Mouse (Mus musculus) ovary, adult 10 weeks (tissue): Measurements from ENCODE around the gene Trim80. TPM values are rescaled to one million over a fixed set of nuclear protein-coding genes. Genes with fewer than 3 reads are reported as not detected.

Source experiments
- polyA plus RNA-seq: library from polyadenylated mRNA; stranded (reverse); fragments of 350-450 nt; fragmentation: Illumina TruSeq; extraction: RNeasy Lipid Tissue Mini Kit (QIAGEN cat#74804); gene quantifications from one replicate; pipeline ENCODE4 v1.2.3, GENCODE M21; 2014

Gene Trim80
- not detected for polyA plus RNA-seq

DNA sequence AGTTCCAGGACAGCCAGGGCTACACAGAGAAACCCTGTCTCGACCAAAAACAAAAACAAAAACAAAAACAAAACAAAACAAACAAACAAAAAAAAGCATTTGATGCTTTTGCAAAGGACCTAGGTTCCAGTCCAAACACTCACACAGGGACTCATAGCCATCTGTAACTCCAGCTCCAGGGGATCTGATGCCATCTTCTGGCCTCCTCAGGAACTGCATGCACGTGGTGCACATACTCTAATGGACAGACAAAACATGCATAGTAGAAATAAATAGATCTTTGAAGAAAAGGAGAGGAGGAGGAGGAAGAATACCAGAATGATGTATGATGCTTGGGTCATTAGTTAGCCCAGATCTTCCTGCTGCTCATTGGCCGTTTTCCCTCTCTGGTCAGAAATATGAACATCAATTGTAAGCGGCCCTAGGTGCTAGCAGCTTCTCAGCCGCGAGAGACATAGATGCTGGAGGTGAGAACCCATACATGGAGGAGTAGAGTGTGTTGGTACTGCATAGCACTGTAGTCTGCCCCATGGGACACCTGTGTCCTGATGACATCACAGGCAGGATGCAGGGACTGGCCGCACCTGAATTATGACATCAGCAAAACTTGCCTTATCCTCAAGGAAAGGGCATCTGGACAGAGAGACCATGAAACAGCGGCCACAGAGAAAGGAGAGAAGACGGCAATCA is at the start of gene Trim80:
TSS of gene Trim80 (plus strand) at position 640 of the 690 bp plus-strand sequence.

DNA sequence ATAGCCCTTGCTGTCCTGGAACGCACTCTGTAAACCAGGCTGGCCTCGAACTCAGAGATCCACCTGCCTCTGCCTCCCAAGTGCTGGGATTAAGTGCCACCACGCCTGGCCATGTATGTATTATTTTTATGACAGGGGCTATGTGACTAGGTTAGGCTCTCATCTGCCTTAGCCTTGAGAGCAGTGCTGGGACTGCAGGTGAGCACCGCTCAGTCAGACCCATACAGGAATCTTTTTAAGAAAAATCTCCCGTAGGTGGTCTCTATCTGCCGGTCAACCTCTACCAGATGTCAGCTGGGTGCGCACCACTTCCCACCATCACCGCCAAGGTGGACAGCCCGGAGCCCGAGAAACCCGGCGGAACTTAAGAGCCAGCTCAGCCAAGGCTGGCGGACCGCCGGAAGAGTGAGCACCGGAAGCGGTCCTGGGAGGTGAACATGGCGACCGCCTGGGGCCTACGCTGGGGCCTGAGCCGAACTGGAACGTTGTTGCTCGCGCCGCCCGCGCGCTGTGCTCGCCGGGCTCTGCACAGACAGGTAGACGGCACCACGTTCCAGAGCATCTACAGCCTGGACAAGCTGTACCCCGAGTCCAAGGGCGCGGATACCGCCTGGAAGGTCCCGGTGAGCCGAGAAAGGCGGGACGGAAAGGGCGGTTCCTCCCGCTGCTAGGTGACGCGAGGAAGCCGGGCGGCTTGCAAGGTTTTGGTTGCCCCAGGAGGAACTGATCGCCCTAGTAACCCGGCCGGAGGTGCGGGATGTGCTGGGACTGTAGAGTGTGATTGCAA is 36.8 kb upstream of the Trim80 start, which contains the start of gene Mrpl58:
TSS of gene Mrpl58 (plus strand) at position 415 of the 787 bp plus-strand sequence.

DNA sequence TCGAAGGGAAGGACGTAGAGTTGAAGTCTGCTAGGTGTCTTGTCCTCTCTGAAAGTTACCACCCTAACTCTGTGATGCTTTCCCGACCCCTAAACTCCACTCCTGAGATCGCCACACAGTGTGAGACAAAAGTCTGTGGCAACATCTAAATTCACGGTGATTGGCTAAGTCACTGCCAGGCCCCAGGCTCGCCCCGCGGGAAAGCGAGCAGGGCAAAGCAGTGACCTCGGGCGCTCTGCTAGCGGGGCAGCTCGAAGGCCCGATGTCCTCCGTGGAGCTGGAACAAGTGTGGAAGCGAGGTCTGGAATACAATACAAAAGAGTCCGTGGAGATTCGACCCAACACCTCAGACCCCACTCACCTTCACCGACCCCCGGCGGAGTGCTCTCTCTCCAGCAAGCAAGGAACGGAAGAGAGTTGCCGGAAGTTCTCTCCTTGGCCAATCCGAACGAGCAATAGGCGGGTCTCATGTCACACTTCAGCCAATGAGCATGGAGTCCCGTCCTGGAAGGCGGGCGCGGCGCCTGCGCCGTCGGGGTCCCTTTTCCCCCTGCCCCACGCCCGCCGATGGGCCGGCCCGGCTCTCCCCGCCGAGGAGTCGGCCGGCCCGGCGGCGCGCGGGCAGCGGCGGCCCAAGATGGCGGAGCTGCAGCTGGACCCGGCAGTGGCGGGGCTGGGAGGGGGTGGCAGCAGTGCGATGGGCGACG is 20.7 kb upstream of the Trim80 start, which contains the start of the genes Atp5h and Kctd2:
TSS of gene Atp5h (minus strand) at position 432 of the 707 bp plus-strand sequence.
TSS of gene Kctd2 (plus strand) at position 598 of the 707 bp plus-strand sequence.

DNA sequence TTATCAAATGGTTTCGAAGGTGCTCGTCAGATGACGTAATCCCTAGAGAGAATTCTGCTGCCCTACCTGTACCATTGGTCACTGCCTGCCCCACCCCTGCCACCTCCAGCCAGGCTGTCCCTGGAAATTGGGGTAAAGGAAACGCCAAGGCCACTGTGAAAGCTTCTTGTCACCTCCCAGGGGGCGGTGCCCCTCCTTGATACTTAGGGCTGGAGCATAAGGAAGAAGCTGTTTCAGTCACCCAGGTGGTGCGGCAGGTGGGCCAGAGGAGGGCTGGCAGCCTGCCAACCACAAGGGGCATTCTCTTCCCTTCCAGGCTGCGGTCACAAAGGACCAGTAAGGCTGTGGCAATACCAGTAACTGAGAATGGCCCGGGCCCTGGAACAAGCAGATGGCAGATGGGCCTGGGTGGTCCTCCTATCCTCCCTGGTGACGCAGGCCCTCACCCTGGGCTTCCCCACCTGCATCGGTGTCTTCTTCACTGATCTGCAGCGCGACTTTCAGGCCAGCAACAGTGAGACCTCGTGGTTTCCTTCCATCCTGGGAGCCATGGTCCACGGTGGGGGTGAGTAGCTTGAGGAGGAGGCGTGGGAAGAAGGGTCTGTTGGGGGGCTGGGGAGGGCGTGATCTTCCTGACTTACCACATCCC is 22.0 kb downstream of the Trim80 start, which contains the start of gene Slc16a5:
TSS of gene Slc16a5 (plus strand) at position 232 of the 649 bp plus-strand sequence.

DNA sequence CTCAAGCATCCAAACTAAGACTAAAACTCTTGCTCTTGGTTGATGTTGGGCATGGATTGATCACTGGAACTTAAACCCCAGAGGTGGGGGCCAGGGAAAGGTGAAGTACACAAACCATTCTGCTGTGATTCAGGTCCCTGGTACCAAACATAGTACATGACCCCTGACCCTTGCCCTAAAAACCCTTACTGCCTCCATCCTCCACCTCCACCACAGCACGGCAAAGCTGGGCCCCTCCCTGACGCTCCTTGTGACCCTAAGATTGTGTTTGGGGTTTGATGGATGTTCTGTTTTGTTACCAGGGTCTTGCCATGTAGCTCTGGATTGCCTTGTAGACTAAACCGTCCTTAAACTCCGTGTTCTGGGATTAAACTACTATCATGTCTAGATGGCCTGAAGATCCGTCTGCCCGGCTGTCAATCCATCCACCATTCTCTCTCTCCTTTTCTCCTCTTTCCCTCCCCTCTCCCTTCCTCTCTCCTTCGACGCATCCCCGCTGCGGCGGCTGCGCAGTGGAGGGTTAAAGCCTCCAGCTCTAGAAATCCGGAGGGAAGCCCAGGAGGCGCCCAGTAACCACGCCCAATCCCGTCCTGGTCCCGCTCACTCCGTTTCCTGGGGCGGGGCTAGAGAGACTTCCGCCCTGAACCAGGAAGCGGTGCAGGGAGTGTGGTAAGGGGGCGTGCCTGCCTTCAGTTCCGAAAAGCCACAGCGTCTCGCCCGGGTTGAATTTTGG is 34.8 kb downstream of the Trim80 start, which contains the start of gene Armc7:
TSS of gene Armc7 (plus strand) at position 643 of the 733 bp plus-strand sequence.

DNA sequence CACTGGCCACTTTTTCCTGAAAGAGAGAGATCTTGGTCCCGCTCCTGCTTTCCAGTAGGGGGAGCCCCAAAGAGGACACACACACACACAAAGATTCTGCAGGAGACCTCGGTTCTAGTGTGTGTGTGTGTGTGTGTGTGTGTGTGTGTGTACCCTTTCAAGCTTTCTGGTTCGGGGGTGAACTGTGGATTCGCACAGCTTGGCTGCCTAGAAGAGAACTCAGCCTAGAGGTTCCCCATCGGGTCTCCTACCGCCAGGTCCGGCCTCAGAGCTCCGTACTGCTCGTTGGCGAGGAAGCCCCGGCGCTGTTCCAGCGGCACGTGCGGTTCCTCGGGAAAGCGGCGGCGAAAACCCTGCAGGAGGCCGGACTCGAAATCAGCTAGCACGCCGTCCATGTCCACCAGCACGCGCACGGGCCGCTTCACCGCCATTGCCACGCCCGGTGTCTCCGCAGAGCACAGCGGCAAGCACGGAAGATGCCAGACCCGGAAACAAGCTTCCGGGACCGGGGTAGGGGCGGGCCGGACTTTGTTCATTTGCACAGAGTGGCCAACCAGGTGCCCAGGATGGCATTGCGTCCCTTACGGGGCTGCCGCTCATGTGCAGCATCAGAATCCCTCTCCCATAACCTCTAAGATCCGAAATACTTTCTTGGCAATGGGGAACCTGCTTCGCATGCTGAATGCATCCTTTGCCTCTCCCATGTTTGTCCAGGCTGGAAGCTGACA is 51.2 kb downstream of the Trim80 start, which contains the start of gene Nt5c:
TSS of gene Nt5c (minus strand) at position 507 of the 728 bp plus-strand sequence.

Other genes starting within 250 kb of the Trim80 start
- gene Grin2c, start 173.3 kb upstream of the Trim80 start, polyA plus RNA-seq = not detected
- 11.9 TPM for gene Fdxr, start 163.5 kb upstream of the Trim80 start, polyA plus RNA-seq
- 13.5 TPM for gene Fads6, start 142.9 kb upstream of the Trim80 start, polyA plus RNA-seq
- gene Otop2, start 133.4 kb upstream of the Trim80 start, polyA plus RNA-seq = not detected
- gene Ush1g, start 118.5 kb upstream of the Trim80 start, polyA plus RNA-seq = 0.60 TPM
- not detected for gene Otop3, start 105.8 kb upstream of the Trim80 start, polyA plus RNA-seq
- 1.3 TPM for gene Hid1, start 72.8 kb upstream of the Trim80 start, polyA plus RNA-seq
- gene Cdr2l, start 58.6 kb upstream of the Trim80 start, polyA plus RNA-seq = 0.46 TPM
- 5.3 TPM for gene Mrpl58, start 36.8 kb upstream of the Trim80 start, polyA plus RNA-seq
- gene Atp5h, start 20.6 kb upstream of the Trim80 start, polyA plus RNA-seq = 364 TPM
- gene Kctd2, start 20.4 kb upstream of the Trim80 start, polyA plus RNA-seq = 21.3 TPM
- not detected for gene Slc16a5, start 21.9 kb downstream of the Trim80 start, polyA plus RNA-seq
- 0.86 TPM for gene Armc7, start 35.1 kb downstream of the Trim80 start, polyA plus RNA-seq
- gene Nt5c, start 51.3 kb downstream of the Trim80 start, polyA plus RNA-seq = 0.63 TPM
- 20.2 TPM for gene Jpt1, start 73.8 kb downstream of the Trim80 start, polyA plus RNA-seq
- gene Sumo2, start 95.7 kb downstream of the Trim80 start, polyA plus RNA-seq = 2,747 TPM
- 46.6 TPM for gene Nup85, start 123.9 kb downstream of the Trim80 start, polyA plus RNA-seq
- gene Mrps7, start 163.4 kb downstream of the Trim80 start, polyA plus RNA-seq = 3.8 TPM
- 4.0 TPM for gene Gga3, start 163.5 kb downstream of the Trim80 start, polyA plus RNA-seq
- 13.5 TPM for gene Mif4gd, start 172.4 kb downstream of the Trim80 start, polyA plus RNA-seq
- 2.7 TPM for gene Slc25a19, start 187.8 kb downstream of the Trim80 start, polyA plus RNA-seq